Comparison of ENCODE assay signal across 8 mouse cellular contexts in the genomic region with DNA sequence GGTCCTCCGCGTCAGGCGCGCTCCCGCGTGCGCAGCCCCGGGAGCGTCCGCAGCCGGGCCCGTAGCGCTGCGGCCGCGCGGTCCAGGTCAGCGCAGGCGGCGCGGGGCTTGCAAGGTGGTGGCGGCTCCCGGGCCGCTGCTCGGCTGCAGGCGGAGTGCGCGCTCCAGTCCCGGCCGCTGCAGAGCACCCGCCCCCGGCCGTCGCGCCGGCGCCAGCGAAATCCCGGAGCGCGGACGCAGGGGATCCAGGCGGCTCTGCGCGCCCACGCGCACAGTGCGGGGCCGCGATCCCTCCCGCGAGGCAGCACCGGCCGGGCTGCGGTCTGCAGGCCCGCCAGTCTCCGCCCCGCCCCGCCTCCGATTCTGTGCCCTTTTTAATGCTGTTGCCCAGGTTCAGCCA. TPM values are rescaled to one million over a fixed set of nuclear protein-coding genes. Genes with fewer than 3 reads are reported as not detected.
A peak's percentile ranks its signal among the peaks of the same experiment; 100 is the strongest.
DNase-seq lines count a peak whose midpoint lies in the region; ATAC-seq lines count a peak whose summit lies in the region.

A gene (minus strand): TSS at position 146 of the 400 bp plus-strand sequence.

- H3K9ac ChIP-seq in hindbrain, embryonic 14.5 days = peak within 1 kb of the TSS; percentile 95

- peak within 1 kb of the TSS; percentile 66 for H3K4me2 ChIP-seq in hindbrain, embryonic 14.5 days (replicated peaks)

- peak within 1 kb of the TSS; percentile 91 for H3K27ac ChIP-seq in hindbrain, embryonic 14.5 days

- no peaks in the 10 kb centered on the region for H3K27me3 ChIP-seq in hindbrain, embryonic 14.5 days (ENCODE audit: control insufficient read depth, insufficient read depth, low read length)

- DNase-seq in ZHBTc4 (ENCODE audit: low read depth, low spot score) = peak; percentile 91
- DNase-seq in cerebellum, postnatal 25 days = peak; percentile 90 to 95
- DNase-seq in frontal cortex, postnatal 36 days (ENCODE audit: low spot score in 2 of 2) = peak; percentile 85 to 87
- DNase-seq in hindbrain, embryonic 14.5 days (ENCODE audit: low spot score) = peak; percentile 87
- DNase-seq in left cerebral cortex, adult 11 months (ENCODE audit: low spot score) = peak; percentile 69
- DNase-seq in lung, postnatal 36 days = peak; percentile 84
- DNase-seq in right cerebral cortex, adult 18-20 months = peak; percentile 93
- DNase-seq in urinary bladder, adult 18-20 months (ENCODE audit: low spot score in 2 of 2) = peak; percentile 79 to 81

- H3K36me3 ChIP-seq in hindbrain, embryonic 14.5 days (replicated peaks; ENCODE audit: control insufficient read depth, insufficient read depth) = no peaks in the 10 kb centered on the region

- H3K9me3 ChIP-seq in hindbrain, embryonic 14.5 days (ENCODE audit: control insufficient read depth, low read length) = no peaks in the 10 kb centered on the region

- H3K4me3 ChIP-seq in hindbrain, embryonic 14.5 days (replicated peaks; ENCODE audit: low read length) = peak within 1 kb of the TSS; percentile 92

- H3K4me1 ChIP-seq in hindbrain, embryonic 14.5 days (replicated peaks; ENCODE audit: control insufficient read depth, insufficient read depth, low read length) = peaks cover 27% of the 10 kb centered on the region

- WGBS in hindbrain, embryonic 14.5 days = under 1% methylated on average over 60 of the region's 60 CpGs

- peak; percentile 94 for ATAC-seq in hindbrain, embryonic 14.5 days (ENCODE audit: low FRiP score)

RNA-seq across cellular contexts. Expression of the gene that starts here (rescaled TPM):
- polyA plus RNA-seq in hindbrain, embryonic 14.5 days (2014; fragmentation: Nextera tagmentation; extraction: Ambion mirVana) = 27.2 and 28.8 TPM in 2 replicates

Comparison
In these comparisons a context has a peak if more than half of its experiments do, and no peak if none do; other contexts are left out.
1. Peak in every context shown above with its lines: DNase-seq, ATAC-seq, H3K4me3 ChIP-seq and H3K27ac ChIP-seq.